Mouse (Mus musculus): ENCODE data around the gene Upk1a.

Gene Upk1a

DNA sequence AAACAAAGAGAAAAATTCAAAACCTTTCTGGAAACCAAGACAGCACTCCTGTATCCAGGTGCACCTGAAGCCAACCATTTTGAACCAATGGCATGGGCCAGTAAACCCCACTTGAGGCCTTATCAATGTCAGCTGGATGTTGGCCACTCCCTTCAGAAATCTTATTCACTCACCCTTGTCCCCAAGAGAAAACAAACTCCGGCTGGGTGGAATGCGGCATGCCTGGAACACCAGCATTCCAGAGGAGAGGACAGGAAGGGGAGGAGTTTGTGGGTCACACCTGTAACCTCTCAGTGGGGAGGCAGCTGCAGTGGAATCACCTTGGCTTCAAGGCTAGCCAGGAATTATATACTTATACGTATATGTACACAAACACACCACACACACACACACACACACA, 10.1 kb downstream of the Upk1a start:
- no peak for DNase-seq (ENCODE audit: low spot score in 2 of 2)

DNA sequence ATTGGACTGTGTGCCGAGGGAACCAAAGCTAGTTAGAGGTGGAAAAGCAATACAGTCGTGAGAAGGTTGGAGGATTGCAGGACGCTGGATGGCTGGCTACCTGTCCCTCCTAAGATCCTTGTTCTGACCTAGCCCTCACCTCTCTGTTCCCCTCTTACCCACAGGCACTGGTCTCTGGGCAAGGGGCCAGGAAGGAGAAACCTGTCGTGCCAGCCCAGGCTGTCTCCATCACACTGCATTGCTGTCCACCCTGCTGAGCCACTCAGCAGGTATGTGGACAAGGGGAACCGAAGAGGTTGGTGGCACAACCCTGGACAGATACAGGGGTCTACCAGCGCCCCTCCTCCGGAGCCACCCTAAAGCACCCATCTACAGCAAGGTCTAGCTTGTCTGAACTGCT, 12.0 kb downstream of the Upk1a start:
- no peak for DNase-seq (ENCODE audit: low spot score in 2 of 2)

DNA sequence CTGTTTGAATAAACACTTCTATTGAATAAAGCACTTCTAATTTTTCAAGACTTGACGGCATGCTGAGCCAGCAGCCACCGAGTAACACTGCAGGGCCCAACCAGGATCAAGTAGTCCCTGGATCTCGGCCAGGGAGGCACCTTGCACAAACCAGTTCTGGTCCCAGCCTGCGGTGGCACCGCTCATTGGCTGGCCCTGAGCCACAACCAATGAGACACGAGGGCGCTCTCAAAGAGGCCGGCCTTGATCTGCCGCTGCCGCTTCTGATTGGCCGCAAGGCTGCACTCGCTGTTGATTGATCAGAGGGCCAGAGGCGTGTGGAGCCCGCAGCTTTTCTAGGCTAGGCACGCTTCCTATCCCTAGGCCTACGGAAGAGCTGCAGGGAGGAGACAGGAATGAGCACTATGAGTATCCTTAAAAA, 12.7 kb downstream of the Upk1a start:
- peak; percentile 90 to 92 for DNase-seq (ENCODE audit: low spot score in 2 of 2)

GRCm38 (mm10) chr7:30598786-30599185, 13.9 kb downstream of the Upk1a start, which contains the start of gene Zbtb32:
Zbtb32 (minus strand) TSS chr7:30598909.
- no peak for DNase-seq (ENCODE audit: low spot score in 2 of 2)

- no peak for DNase-seq (ENCODE audit: low spot score in 2 of 2)
These were observed 15.8 kb downstream of the Upk1a start for GRCm38 (mm10) chr7:30596811-30597210.

- DNase-seq (ENCODE audit: low spot score in 2 of 2) = no peak
These were observed 16.6 kb downstream of the Upk1a start for GRCm38 (mm10) chr7:30596093-30596492.

- no peak for DNase-seq (ENCODE audit: low spot score in 2 of 2)
These were observed 18.1 kb downstream of the Upk1a start for GRCm38 (mm10) chr7:30594510-30595024.

DNA sequence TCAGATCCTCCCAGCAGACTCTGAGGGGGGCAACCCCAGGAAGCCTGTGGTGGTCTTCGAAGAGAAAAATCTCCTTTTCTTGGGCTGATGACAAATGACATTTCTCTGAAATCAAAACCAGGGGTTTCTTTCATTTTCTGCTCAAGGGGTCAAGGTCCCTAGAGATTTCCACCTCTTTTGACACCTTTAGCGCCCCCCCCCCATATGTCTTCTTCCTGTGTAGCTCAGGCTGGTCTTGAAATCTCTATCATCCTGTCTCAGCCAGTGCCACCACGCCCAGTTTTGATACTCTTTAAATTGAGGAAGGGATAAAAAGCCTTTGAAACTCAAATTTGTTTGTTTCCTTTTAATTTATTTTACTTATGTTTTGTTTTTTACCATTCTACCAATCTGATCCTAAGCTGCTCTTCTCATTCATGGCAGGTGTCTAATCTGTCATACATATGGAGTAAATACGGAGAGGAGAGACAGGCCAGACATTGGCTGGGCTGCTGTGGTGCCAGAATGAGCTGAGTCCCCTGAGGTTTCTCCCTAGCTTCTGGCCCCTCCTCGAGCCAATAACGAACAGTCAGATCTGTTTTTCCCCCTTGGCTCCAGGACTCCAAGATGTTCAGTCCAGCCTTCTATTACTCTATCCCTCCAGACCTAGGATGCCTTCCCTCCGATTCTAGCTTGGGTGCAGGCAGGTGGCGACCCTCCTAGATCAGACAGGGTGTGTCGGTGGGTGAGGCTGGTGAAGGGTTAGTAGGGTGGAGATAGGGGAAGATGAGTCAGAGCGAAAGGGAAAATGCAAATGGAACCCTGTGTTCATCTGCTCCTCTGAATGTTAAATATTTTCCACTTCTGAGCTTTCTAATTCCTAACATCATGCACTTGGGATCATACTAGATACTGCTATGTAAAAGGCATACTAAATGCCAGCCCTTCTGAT, 18.8 kb downstream of the Upk1a start:
- DNase-seq (ENCODE audit: low spot score in 2 of 2) = no peak

- no peak for DNase-seq (ENCODE audit: low spot score in 2 of 2)
These were observed 19.7 kb downstream of the Upk1a start for GRCm38 (mm10) chr7:30592772-30593423.

DNA sequence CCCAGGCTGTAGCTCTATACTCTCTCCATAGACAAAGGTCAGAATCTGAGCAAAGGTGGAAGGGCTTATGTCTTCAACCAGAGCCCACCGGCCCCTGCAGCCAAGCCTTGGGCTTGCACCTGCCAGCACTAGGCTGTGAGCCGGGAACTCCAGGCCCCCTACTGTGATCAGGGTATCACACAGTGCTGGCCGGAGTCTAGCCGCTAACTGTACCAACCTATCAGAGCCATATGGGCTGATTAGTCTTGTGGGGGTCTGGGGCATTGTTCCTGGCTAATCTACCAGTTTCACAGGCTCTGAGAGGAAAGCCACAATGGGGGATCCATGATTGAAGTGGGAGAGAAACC, 21.1 kb downstream of the Upk1a start:
- DNase-seq (ENCODE audit: low spot score in 2 of 2) = no peak

DNA sequence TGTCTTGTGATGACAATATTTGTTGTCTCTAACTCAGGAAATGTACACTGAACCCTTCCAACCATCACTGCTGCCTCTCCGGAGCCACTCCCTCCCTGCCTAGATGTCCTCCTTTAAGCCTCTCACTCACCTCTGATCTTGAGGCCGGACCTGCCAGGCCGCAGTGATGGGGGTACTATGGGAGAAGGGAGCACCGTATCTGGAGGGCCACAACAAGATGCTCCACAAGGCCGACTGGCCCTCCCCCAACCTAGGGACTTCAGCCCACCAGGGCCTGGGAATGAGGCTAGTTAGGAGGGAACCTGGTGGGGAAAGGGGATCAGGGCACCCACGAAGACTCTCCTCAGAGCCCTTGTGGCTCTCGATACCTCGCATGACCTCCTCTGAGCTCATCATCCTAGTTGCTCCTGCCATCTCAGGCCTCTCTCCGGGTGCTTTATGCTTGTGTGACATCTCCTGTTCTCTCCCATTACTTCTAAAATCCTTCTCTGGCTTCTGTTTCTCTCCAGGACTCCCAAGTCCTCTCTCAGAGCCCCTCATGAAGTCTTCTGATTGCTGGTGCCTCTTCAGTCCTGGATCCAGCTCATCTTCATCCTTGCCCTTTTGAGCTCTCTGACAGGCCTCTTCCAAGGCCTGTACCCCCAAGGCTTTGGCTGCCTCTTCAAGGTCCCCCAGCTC, 21.6 kb downstream of the Upk1a start:
- no peak for DNase-seq (ENCODE audit: low spot score in 2 of 2)

GRCm38 (mm10) chr7:30589435-30590301, 23.0 kb downstream of the Upk1a start:
- DNase-seq (ENCODE audit: low spot score in 2 of 2) = peak; percentile 75 to 83

GRCm38 (mm10) chr7:30588676-30589434, 23.8 kb downstream of the Upk1a start, which contains the start of gene Kmt2b:
Kmt2b (minus strand) TSS chr7:30588726.
- DNase-seq (ENCODE audit: low spot score in 2 of 2) = peak; percentile 94 to 95

DNA sequence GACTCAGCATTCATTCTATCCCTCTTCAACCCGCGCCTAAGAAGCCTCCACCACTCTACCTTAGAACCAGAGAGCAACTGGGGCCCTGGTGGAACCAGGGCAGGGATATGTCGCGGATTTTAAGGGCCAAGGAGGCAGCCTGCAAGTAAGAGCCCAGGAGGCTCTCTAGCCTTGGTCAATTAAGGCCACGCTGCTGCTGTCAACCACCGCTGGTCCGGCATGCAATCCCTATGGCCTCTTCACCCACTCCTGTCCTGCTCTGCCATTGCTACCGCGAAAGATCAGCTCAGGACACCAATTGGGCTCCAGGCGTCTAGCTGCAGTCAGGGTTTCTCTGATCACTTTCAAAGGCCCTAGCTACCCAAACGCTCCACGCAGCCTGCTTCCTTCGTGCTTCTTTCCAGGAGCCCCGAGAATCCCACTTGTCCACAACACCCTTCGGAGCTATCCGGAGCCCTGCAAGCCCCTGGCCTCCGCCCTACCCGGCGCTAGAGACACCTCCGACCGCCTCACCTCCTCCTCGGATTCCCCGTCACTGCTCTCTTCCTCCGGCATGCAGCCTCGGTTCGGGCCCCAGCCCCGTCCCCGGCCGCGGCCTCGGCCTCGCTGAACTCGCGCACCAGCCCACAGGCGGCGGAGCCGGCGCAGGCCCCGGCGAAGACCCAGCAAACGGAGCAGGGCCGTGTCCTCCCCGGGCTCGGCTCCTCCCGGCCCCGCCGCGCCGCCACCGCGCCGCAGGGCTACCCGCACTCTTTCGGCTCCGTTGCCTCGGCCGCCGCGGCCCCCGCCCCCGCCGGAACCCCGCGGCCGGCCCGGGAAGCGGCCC, 24.6 kb downstream of the Upk1a start:
- peak; percentile 38 to 50 for DNase-seq (ENCODE audit: low spot score in 2 of 2)

GRCm38 (mm10) chr7:30586455-30587020, 26.1 kb downstream of the Upk1a start:
- DNase-seq (ENCODE audit: low spot score in 2 of 2) = no peak

- no peak for DNase-seq (ENCODE audit: low spot score in 2 of 2)
These were observed 27.5 kb downstream of the Upk1a start for GRCm38 (mm10) chr7:30585170-30585569.

- no peak for DNase-seq (ENCODE audit: low spot score in 2 of 2)
These were observed 28.3 kb downstream of the Upk1a start for GRCm38 (mm10) chr7:30584339-30584738.

DNA sequence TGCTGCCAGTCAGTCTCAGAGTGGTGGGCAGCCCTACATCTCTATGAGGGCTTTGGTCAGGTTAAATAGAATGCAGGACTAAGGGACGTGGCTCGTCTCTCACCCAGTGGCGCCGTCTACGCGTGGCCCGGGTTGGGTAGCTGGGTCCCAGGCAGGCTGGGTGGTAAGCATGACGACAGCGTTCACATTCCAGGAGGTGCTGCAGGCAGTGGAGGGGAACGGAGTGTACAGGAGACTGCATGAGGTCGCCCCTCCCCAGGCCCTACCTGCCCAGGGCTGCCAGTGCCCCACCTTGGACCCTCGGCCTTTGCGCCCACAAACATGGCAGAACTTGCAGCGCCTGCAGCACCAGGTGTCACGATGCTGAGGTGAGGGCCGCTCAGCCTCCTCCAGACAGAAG, 31.1 kb downstream of the Upk1a start:
- DNase-seq (ENCODE audit: low spot score in 2 of 2) = no peak

- no peak for DNase-seq (ENCODE audit: low spot score in 2 of 2)
These were observed 32.7 kb downstream of the Upk1a start for GRCm38 (mm10) chr7:30579950-30580349.
